8 mouse cellular contexts compared by ENCODE assay signal in genomic region chr14:116925691-116926403, GRCm38 (mm10). TPM values are rescaled to one million over a fixed set of nuclear protein-coding genes. Genes with fewer than 3 reads are reported as not detected.
DNase-seq lines count a peak whose midpoint lies in the region; ATAC-seq lines count a peak whose summit lies in the region.

No protein-coding gene starts in this region.

- peak; percentile 51 for ATAC-seq in intestine, embryonic 16.5 days
- peak; percentile 40; the same call in 1 of the 2 replicates for ATAC-seq in liver, embryonic 16.5 days (ENCODE audit: low read depth)

- peak; percentile 8 for DNase-seq in thymus, postnatal 4 days
- DNase-seq in thymus, postnatal 14 days: no peak
- peak; percentile 80 for DNase-seq in embryo, embryonic 11 days
- DNase-seq in heart, adult 11 months: peak; percentile 94
- DNase-seq in ovary, adult 18-20 months (ENCODE audit: low spot score): peak; percentile 4
- DNase-seq in spleen, postnatal 14 days (ENCODE audit: low spot score in 2 of 2): no peak

- H3K9me3 ChIP-seq in intestine, embryonic 16.5 days (ENCODE audit: control insufficient read depth, low read length): no peaks in the 10 kb centered on the region
- no peaks in the 10 kb centered on the region for H3K9me3 ChIP-seq in liver, embryonic 16.5 days (replicated peaks; ENCODE audit: control insufficient read depth, low read length)

- WGBS in intestine, embryonic 16.5 days: 0% methylated on average over 57 of the region's 58 CpGs
- under 1% methylated on average over 58 of the region's 58 CpGs for WGBS in liver, embryonic 16.5 days (ENCODE audit: insufficient replicate concordance)

- H3K4me2 ChIP-seq in intestine, embryonic 16.5 days (ENCODE audit: low read depth, low read length): peak overlapping the region; percentile 92
- peak overlapping the region; percentile 61 for H3K4me2 ChIP-seq in liver, embryonic 16.5 days (ENCODE audit: low read depth, low read length)

- H3K27ac ChIP-seq in intestine, embryonic 16.5 days (ENCODE audit: low read length): peak overlapping the region; percentile 91
- H3K27ac ChIP-seq in liver, embryonic 16.5 days (ENCODE audit: low read length): no peak overlapping the region

- H3K36me3 ChIP-seq in intestine, embryonic 16.5 days (ENCODE audit: control insufficient read depth, insufficient read depth, low read length): no peaks in the 10 kb centered on the region
- no peaks in the 10 kb centered on the region for H3K36me3 ChIP-seq in liver, embryonic 16.5 days (ENCODE audit: control insufficient read depth, insufficient read depth)

- H3K4me3 ChIP-seq in intestine, embryonic 16.5 days (ENCODE audit: low read length): peak overlapping the region; percentile 77
- peak overlapping the region; percentile 61 for H3K4me3 ChIP-seq in liver, embryonic 16.5 days (ENCODE audit: low read depth, low read length)

- H3K9ac ChIP-seq in intestine, embryonic 16.5 days (ENCODE audit: low read depth, low read length): peak overlapping the region; percentile 71
- H3K9ac ChIP-seq in liver, embryonic 16.5 days (ENCODE audit: low read depth, low read length): peak overlapping the region; percentile 43; the same call in 1 of the 2 replicates

- peaks cover 4% of the 10 kb centered on the region; the same call in 1 of the 2 replicates for H3K4me1 ChIP-seq in intestine, embryonic 16.5 days (ENCODE audit: control insufficient read depth, insufficient read depth, low read length)
- no peaks in the 10 kb centered on the region; the same call in 1 of the 2 replicates for H3K4me1 ChIP-seq in liver, embryonic 16.5 days (ENCODE audit: control insufficient read depth, low read depth, low read length)

- no peaks in the 10 kb centered on the region for H3K27me3 ChIP-seq in intestine, embryonic 16.5 days (replicated peaks; ENCODE audit: control insufficient read depth, insufficient read depth, low read length)
- peaks cover 21% of the 10 kb centered on the region for H3K27me3 ChIP-seq in liver, embryonic 16.5 days (ENCODE audit: control insufficient read depth, insufficient read depth, low read depth, low read length)

RNA-seq across cellular contexts. Expression of gene Gpc6, which starts 0.7 kb away (rescaled TPM):
- polyA plus RNA-seq in intestine, embryonic 16.5 days (2015; fragmentation: Nextera tagmentation; extraction: Ambion mirVana): 27.5 and 29.7 TPM in 2 replicates
- 4.0 and 4.4 TPM in 2 replicates for polyA plus RNA-seq in liver, embryonic 16.5 days (2015; fragmentation: Nextera tagmentation; extraction: Ambion mirVana)

Comparison
In these comparisons a context has a peak if more than half of its experiments do, and no peak if none do; other contexts are left out.
1. DNase-seq: peak in thymus, postnatal 4 days (single experiment), embryo, embryonic 11 days (single experiment), heart, adult 11 months (single experiment) and ovary, adult 18-20 months (single experiment); none in thymus, postnatal 14 days (single experiment) and spleen, postnatal 14 days (0 of 2).